Mouse (Mus musculus) liver, adult 2 months (tissue): ENCODE data around the gene Sstr3. TPM values are rescaled to one million over a fixed set of nuclear protein-coding genes. Genes with fewer than 3 reads are reported as not detected.

Experiments used
- DNase-seq: peaks from one replicate; pipeline ENCODE4 v3.0.0-alpha.2; 2011; ENCODE audit warnings: low read depth, low spot score; ENCODE audit errors: extremely low read depth
- H3K27ac ChIP-seq: fragments of 200-500 bp; replicated peaks from 2 replicates; pipeline ENCODE4 v1.5.1; 2012; ENCODE audit warnings: low read depth, mild to moderate bottlenecking, control low read depth, inconsistent platforms, low read length; ENCODE audit not compliant: insufficient read depth
- H3K27me3 ChIP-seq: fragments of 200-500 bp; 2 replicates; pipeline ENCODE4 v1.6.1; 2012; ENCODE audit warnings: mild to moderate bottlenecking, moderate library complexity, low read length, inconsistent platforms; ENCODE audit not compliant: control insufficient read depth, insufficient read depth
- H3K36me3 ChIP-seq: fragments of 200-500 bp; 2 replicates; pipeline ENCODE4 v1.6.1; 2012; ENCODE audit warnings: low read length, inconsistent platforms; ENCODE audit not compliant: control insufficient read depth, insufficient read depth
- H3K4me1 ChIP-seq: fragments of 200-500 bp; 2 replicates; pipeline ENCODE4 v1.6.1; 2011; ENCODE audit warnings: low read length; ENCODE audit not compliant: control insufficient read depth, insufficient read depth
- H3K4me3 ChIP-seq: fragments of 200-500 bp; 2 replicates; pipeline ENCODE4 v1.5.1; 2011; ENCODE audit warnings: low read depth, mild to moderate bottlenecking, control low read depth, low read length, moderate library complexity; ENCODE audit not compliant: insufficient read depth
- H3K79me2 ChIP-seq: fragments of 200-500 bp; 2 replicates; pipeline ENCODE4 v1.6.1; 2012; ENCODE audit warnings: inconsistent platforms, mild to moderate bottlenecking, low read length, moderate library complexity; ENCODE audit not compliant: control insufficient read depth, insufficient read depth
- H3K9ac ChIP-seq: fragments of 200-500 bp; 2 replicates; pipeline ENCODE4 v1.6.1; 2012; ENCODE audit warnings: low read depth, mild to moderate bottlenecking, control low read depth, inconsistent platforms, low read length
- CTCF ChIP-seq: fragments of 200-500 bp; IDR thresholded peaks from 2 replicates; pipeline ENCODE4 v1.5.1; 2011; ENCODE audit warnings: low read depth, low read length, control low read depth
- POLR2A ChIP-seq: fragments of 200-500 bp; IDR thresholded peaks from 2 replicates; pipeline ENCODE4 v1.6.1; 2011; ENCODE audit warnings: low read length, control low read depth; ENCODE audit not compliant: insufficient read depth; ENCODE audit errors: extremely low read depth
- WGBS: fragments of 180-500 bp; shearing (Covaris S2); methylation state at CpG from one replicate; pipeline ENCODE4 v1.1.7; 2018; 5-methylcytosine and 5-hydroxymethylcytosine counted together
- polyA plus RNA-seq: library from polyadenylated mRNA; depleted of rRNA; stranded (reverse); fragments of >200 nt; gene quantifications from 2 replicates; pipeline ENCODE4 v1.2.3, GENCODE M21; 2012
- total RNA-seq: library from RNA; depleted of rRNA; stranded (reverse); fragments of >200 nt; gene quantifications from 2 replicates; pipeline ENCODE4 v1.2.3, GENCODE M21; 2014

Gene Sstr3
- total and polyA plus RNA-seq, 2 experiments: under 0.01 TPM; not detected in 1

GRCm38 (mm10) chr15:78589936-78590335 is 45.5 kb upstream of the Sstr3 start:
- Histone ChIP-seq H3K27me3 (no peaks in the 10 kb centered on the region), H3K9ac (no peak overlapping the region), H3K27ac (no peak overlapping the region), H3K36me3 (no peaks in the 10 kb centered on the region), H3K79me2 (no peaks in the 10 kb centered on the region), H3K4me1 (no peaks in the 10 kb centered on the region), H3K4me3 (no peak overlapping the region)
- peak; percentile 77 for DNase-seq
- TF ChIP-seq POLR2A (no peak), CTCF (no peak)
- 48% methylated on average over 6 of the region's 6 CpGs for WGBS

GRCm38 (mm10) chr15:78588900-78589299 is 44.4 kb upstream of the Sstr3 start:
- H3K79me2 ChIP-seq: no peaks in the 10 kb centered on the region
- H3K27ac ChIP-seq: no peak overlapping the region
- no peaks in the 10 kb centered on the region for H3K36me3 ChIP-seq
- peak; percentile 50 for DNase-seq
- H3K27me3 ChIP-seq: no peaks in the 10 kb centered on the region
- H3K4me1 ChIP-seq: no peaks in the 10 kb centered on the region
- H3K4me3 ChIP-seq: no peak overlapping the region
- no peak overlapping the region for H3K9ac ChIP-seq
- no peak for TF ChIP-seq CTCF
- TF ChIP-seq POLR2A: no peak
- WGBS: 77% methylated on average over 4 of the region's 4 CpGs

GRCm38 (mm10) chr15:78588049-78588448 is 43.6 kb upstream of the Sstr3 start:
- H3K27ac ChIP-seq: no peak overlapping the region
- no peak overlapping the region for H3K4me3 ChIP-seq
- H3K79me2 ChIP-seq: no peaks in the 10 kb centered on the region
- no peak for TF ChIP-seq POLR2A
- no peak for TF ChIP-seq CTCF
- H3K36me3 ChIP-seq: no peaks in the 10 kb centered on the region
- no peaks in the 10 kb centered on the region for H3K4me1 ChIP-seq
- DNase-seq: no peak
- 88% methylated on average over 4 of the region's 4 CpGs for WGBS
- no peaks in the 10 kb centered on the region for H3K27me3 ChIP-seq
- no peak overlapping the region for H3K9ac ChIP-seq

- Histone ChIP-seq H3K9ac (no peak overlapping the region), H3K4me1 (no peaks in the 10 kb centered on the region), H3K4me3 (no peak overlapping the region), H3K79me2 (no peaks in the 10 kb centered on the region), H3K27me3 (no peaks in the 10 kb centered on the region), H3K27ac (no peak overlapping the region), H3K36me3 (no peaks in the 10 kb centered on the region)
- peak; percentile 93 for TF ChIP-seq CTCF
- no peak for TF ChIP-seq POLR2A
- WGBS: 58% methylated on average over 18 of the region's 18 CpGs
- peak; percentile 36 for DNase-seq
These were observed 42.8 kb upstream of the Sstr3 start for GRCm38 (mm10) chr15:78587050-78587994.

- no peak for DNase-seq
- TF ChIP-seq CTCF: no peak
- no peak for TF ChIP-seq POLR2A
- no peaks in the 10 kb centered on the region for H3K79me2 ChIP-seq
- H3K9ac ChIP-seq: no peak overlapping the region
- no peaks in the 10 kb centered on the region for H3K27me3 ChIP-seq
- no peak overlapping the region for H3K27ac ChIP-seq
- H3K4me1 ChIP-seq: no peaks in the 10 kb centered on the region
- 87% methylated on average over 7 of the region's 7 CpGs for WGBS
- H3K36me3 ChIP-seq: no peaks in the 10 kb centered on the region
- H3K4me3 ChIP-seq: no peak overlapping the region
These were observed 40.9 kb upstream of the Sstr3 start for GRCm38 (mm10) chr15:78585404-78585803.

- H3K27me3 ChIP-seq: no peaks in the 10 kb centered on the region
- DNase-seq: no peak
- WGBS: 66% methylated on average over 11 of the region's 11 CpGs
- H3K79me2 ChIP-seq: no peaks in the 10 kb centered on the region
- no peak overlapping the region for H3K9ac ChIP-seq
- H3K4me1 ChIP-seq: peaks cover 6% of the 10 kb centered on the region; the same call in 1 of the 2 replicates
- TF ChIP-seq POLR2A (no peak), CTCF (no peak)
- H3K4me3 ChIP-seq: no peak overlapping the region
- no peak overlapping the region for H3K27ac ChIP-seq
- no peaks in the 10 kb centered on the region for H3K36me3 ChIP-seq
These were observed 38.9 kb upstream of the Sstr3 start for GRCm38 (mm10) chr15:78583352-78583751.
